Mouse (Mus musculus): ENCODE measurements around the gene Mum1.

GRCm38 (mm10) chr10:80271186-80271843, 45.1 kb downstream of the Mum1 start:
- TF ChIP-seq CTCF (IDR thresholded peaks at IDR 0.05; ENCODE audit: extremely low read depth, insufficient read depth, insufficient read length, insufficient replicate concordance) (no peak), POLR2A (IDR thresholded peaks at IDR 0.05; ENCODE audit: low read depth, low read length) (no peak)
